Mouse (Mus musculus): ENCODE measurements around the gene Jmjd1c. TPM values are rescaled to one million over a fixed set of nuclear protein-coding genes. Genes with fewer than 3 reads are reported as not detected.

Gene Jmjd1c
- total RNA-seq, 1 experiment, result 93.0 TPM

DNA sequence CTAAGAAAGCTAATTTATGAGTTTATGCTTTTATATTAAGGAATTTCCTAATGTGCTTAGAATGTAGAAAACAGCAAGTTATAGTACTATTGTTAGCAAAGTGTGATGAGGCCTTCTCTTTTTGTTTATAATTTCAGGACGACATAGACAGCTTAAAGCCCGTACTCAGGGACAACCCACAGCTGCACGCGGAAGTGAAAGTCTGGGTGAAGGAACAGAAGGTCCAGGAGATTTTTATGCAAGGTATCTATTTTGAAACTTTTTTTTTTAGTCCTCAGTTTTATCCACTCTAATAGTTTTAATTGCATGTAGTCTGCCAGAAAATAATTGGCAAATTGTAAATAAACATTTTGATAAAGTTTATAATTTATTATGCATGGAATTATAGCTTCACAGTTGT, 119.2 kb downstream of the Jmjd1c start:
- Histone ChIP-seq H3K4me3 (ENCODE audit: insufficient read depth in 1 of 2, low read depth in 1 of 2, low read length in 2 of 2, poor library complexity in 1 of 2, severe bottlenecking in 1 of 2) (no peak overlapping the region), H3K4me1 (ENCODE audit: control insufficient read depth in 2 of 2, insufficient read depth in 2 of 2, low read length in 2 of 2, poor library complexity in 1 of 2) (peaks cover 0 to 7% of the 10 kb centered on the region in 2 experiments; a peak in 2 of 4 replicates), H3K9me3 (ENCODE audit: control insufficient read depth, insufficient read depth, low read depth, low read length) (no peaks in the 10 kb centered on the region), H3K36me3 (ENCODE audit: control insufficient read depth, insufficient read depth, low read length, poor library complexity, severe bottlenecking) (peaks cover 12% of the 10 kb centered on the region), H3K9ac (ENCODE audit: insufficient read depth, low read depth, low read length, poor library complexity, severe bottlenecking) (no peak overlapping the region), H3K27ac (ENCODE audit: insufficient read depth, low read depth, low read length, poor library complexity, severe bottlenecking) (no peak overlapping the region)
- no peak for DNase-seq (ENCODE audit: low read depth, low spot score)
- in situ Hi-C loops (cut with MboI; ENCODE audit: low sequenced_read_pairs in 2 of 2, unreplicated experiment in 2 of 2), result no loop called here
- TF ChIP-seq MAFK (IDR thresholded peaks at IDR 0.05; ENCODE audit: insufficient read depth, low read depth, low read length) (no peak), ZC3H11A (IDR thresholded peaks at IDR 0.05; ENCODE audit: borderline replicate concordance, low read depth, low read length) (no peak)

DNA sequence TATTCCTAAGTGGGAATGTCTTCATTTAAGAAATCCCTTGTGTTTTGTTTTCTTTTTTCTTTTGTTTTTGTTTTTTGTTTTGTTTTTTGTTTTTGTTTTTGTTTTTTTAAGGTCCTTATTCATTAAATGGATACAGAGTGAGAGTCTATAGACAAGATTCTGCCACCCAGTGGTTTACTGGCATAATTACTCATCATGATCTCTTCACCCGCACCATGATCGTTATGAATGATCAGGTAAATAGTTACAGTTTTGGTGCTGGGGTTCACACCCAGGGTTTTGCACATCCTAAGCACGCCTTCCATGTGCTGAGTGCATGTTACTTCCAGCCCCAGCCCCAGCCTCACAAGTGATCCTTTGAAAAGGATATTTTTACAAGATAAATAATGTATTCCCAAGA, 120.9 kb downstream of the Jmjd1c start:
- in situ Hi-C loops (cut with MboI; ENCODE audit: low sequenced_read_pairs in 2 of 2, unreplicated experiment in 2 of 2), result no loop called here
- H3K36me3 ChIP-seq (ENCODE audit: control insufficient read depth, insufficient read depth, low read length, poor library complexity, severe bottlenecking), result peaks cover 18% of the 10 kb centered on the region
- H3K4me1 ChIP-seq (ENCODE audit: control insufficient read depth in 2 of 2, insufficient read depth in 2 of 2, low read length in 2 of 2, poor library complexity in 1 of 2), result peaks cover 0 to 9% of the 10 kb centered on the region in 2 experiments; a peak in 2 of 4 replicates
- no peak for TF ChIP-seq ZNF384 (IDR thresholded peaks at IDR 0.05; ENCODE audit: low read depth, low read length)
- no peak for TF ChIP-seq HCFC1 (IDR thresholded peaks at IDR 0.05; ENCODE audit: borderline replicate concordance, insufficient read depth, low read length)
- TF ChIP-seq CHD2 (IDR thresholded peaks at IDR 0.05; ENCODE audit: low read depth, low read length), result no peak
- TF ChIP-seq ZC3H11A (IDR thresholded peaks at IDR 0.05; ENCODE audit: borderline replicate concordance, low read depth, low read length), result no peak
- TF ChIP-seq MAFK (IDR thresholded peaks at IDR 0.05; ENCODE audit: insufficient read depth, low read depth, low read length), result no peak
- H3K9me3 ChIP-seq (ENCODE audit: control insufficient read depth, insufficient read depth, low read depth, low read length), result no peaks in the 10 kb centered on the region
- H3K9ac ChIP-seq (ENCODE audit: insufficient read depth, low read depth, low read length, poor library complexity, severe bottlenecking), result no peak overlapping the region
- no peak overlapping the region for H3K27ac ChIP-seq (ENCODE audit: insufficient read depth, low read depth, low read length, poor library complexity, severe bottlenecking)
- H3K4me3 ChIP-seq (ENCODE audit: insufficient read depth in 1 of 2, low read depth in 1 of 2, low read length in 2 of 2, poor library complexity in 1 of 2, severe bottlenecking in 1 of 2), result no peak overlapping the region
- no peak for DNase-seq (ENCODE audit: low read depth, low spot score)

DNA sequence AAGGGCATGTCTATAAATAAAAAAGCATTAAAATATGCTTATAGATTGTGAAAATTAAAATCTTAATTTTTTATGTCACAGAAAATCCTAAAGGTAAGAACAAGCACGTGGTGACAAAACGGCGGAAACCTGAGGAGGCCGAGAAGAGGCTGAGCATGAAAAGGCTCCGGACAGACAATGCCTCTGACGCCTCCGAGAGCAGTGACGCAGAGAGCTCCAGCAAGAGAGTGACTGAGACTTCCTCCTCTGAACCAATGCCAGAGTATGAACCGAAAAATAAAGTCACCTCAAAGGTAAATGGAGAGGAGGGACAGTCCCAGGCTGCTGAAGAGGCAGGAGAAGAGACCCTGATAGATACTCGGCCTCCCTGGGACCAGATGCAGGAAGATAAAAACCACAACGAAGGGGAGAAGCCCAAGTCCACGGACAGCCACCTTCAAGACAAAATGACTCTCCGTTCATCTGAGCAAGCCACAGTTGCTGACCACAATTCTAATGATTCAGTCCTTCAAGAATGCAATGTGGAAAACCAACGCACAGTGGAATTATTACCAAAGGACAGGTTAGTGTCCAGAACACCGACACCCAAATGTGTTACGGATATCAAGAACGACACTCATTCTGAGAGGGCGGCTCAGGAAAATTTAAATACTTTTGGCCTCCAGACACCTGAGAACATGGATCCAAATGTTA, 123.1 kb downstream of the Jmjd1c start:
- Histone ChIP-seq H3K4me3 (ENCODE audit: insufficient read depth in 1 of 2, low read depth in 1 of 2, low read length in 2 of 2, poor library complexity in 1 of 2, severe bottlenecking in 1 of 2) (no peak overlapping the region), H3K36me3 (ENCODE audit: control insufficient read depth, insufficient read depth, low read length, poor library complexity, severe bottlenecking) (peaks cover 24% of the 10 kb centered on the region), H3K4me1 (ENCODE audit: control insufficient read depth in 2 of 2, insufficient read depth in 2 of 2, low read length in 2 of 2, poor library complexity in 1 of 2) (peaks cover 0 to 4% of the 10 kb centered on the region in 2 experiments; a peak in 2 of 4 replicates), H3K9me3 (ENCODE audit: control insufficient read depth, insufficient read depth, low read depth, low read length) (no peaks in the 10 kb centered on the region), H3K27ac (ENCODE audit: insufficient read depth, low read depth, low read length, poor library complexity, severe bottlenecking) (no peak overlapping the region), H3K9ac (ENCODE audit: insufficient read depth, low read depth, low read length, poor library complexity, severe bottlenecking) (no peak overlapping the region)
- DNase-seq (ENCODE audit: low read depth, low spot score), result no peak
- TF ChIP-seq CHD2 (IDR thresholded peaks at IDR 0.05; ENCODE audit: low read depth, low read length), result no peak
- in situ Hi-C loops (cut with MboI; ENCODE audit: low sequenced_read_pairs in 2 of 2, unreplicated experiment in 2 of 2), result no loop called here

DNA sequence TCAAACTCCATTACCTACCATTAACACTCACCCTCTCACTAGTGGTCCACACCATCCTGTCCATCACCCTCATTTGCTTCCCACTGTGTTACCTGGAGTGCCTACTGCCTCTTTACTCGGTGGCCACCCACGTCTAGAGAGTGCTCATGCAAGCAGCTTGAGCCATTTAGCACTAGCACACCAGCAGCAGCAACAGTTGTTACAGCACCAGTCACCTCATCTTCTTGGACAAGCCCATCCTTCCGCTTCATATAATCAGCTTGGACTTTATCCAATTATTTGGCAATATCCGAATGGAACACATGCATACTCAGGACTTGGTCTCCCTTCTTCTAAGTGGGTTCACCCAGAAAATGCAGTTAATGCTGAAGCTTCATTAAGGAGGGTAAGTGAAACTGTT, 124.3 kb downstream of the Jmjd1c start:
- Histone ChIP-seq H3K9ac (ENCODE audit: insufficient read depth, low read depth, low read length, poor library complexity, severe bottlenecking) (no peak overlapping the region), H3K36me3 (ENCODE audit: control insufficient read depth, insufficient read depth, low read length, poor library complexity, severe bottlenecking) (peaks cover 30% of the 10 kb centered on the region), H3K4me1 (ENCODE audit: control insufficient read depth in 2 of 2, insufficient read depth in 2 of 2, low read length in 2 of 2, poor library complexity in 1 of 2) (peaks cover 0 to 3% of the 10 kb centered on the region in 2 experiments; a peak in 1 of 4 replicates), H3K4me3 (ENCODE audit: insufficient read depth in 1 of 2, low read depth in 1 of 2, low read length in 2 of 2, poor library complexity in 1 of 2, severe bottlenecking in 1 of 2) (no peak overlapping the region), H3K27ac (ENCODE audit: insufficient read depth, low read depth, low read length, poor library complexity, severe bottlenecking) (no peak overlapping the region), H3K9me3 (ENCODE audit: control insufficient read depth, insufficient read depth, low read depth, low read length) (no peaks in the 10 kb centered on the region)
- in situ Hi-C loops (cut with MboI; ENCODE audit: low sequenced_read_pairs in 2 of 2, unreplicated experiment in 2 of 2), result no loop called here
- TF ChIP-seq ZC3H11A (IDR thresholded peaks at IDR 0.05; ENCODE audit: borderline replicate concordance, low read depth, low read length) (no peak), ZNF384 (IDR thresholded peaks at IDR 0.05; ENCODE audit: low read depth, low read length) (no peak), MAFK (IDR thresholded peaks at IDR 0.05; ENCODE audit: insufficient read depth, low read depth, low read length) (no peak), HCFC1 (IDR thresholded peaks at IDR 0.05; ENCODE audit: borderline replicate concordance, insufficient read depth, low read length) (no peak), CHD2 (IDR thresholded peaks at IDR 0.05; ENCODE audit: low read depth, low read length) (no peak)
- no peak for DNase-seq (ENCODE audit: low read depth, low spot score)

DNA sequence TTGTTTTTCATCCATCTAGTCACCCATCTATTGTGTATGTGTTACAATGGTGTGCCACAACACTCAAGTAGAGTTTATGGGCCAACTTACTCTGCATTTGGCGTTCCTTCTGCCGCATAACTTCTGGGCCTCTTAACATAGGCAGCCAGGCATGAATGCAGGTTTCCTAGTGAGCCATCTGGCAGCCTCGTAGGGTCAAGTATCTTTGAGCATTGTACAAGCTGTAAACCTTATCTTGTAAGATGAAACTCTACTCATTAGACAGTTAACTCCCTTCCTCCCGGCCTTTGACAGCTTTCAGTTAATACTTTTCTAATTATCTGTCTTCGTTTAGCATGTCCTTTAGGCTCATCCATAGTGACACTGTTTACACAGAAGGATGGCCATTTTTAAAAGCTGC, 125.4 kb downstream of the Jmjd1c start:
- Histone ChIP-seq H3K27ac (ENCODE audit: insufficient read depth, low read depth, low read length, poor library complexity, severe bottlenecking) (no peak overlapping the region), H3K4me1 (ENCODE audit: control insufficient read depth in 2 of 2, insufficient read depth in 2 of 2, low read length in 2 of 2, poor library complexity in 1 of 2) (peaks cover 0 to 3% of the 10 kb centered on the region in 2 experiments; a peak in 1 of 4 replicates), H3K9me3 (ENCODE audit: control insufficient read depth, insufficient read depth, low read depth, low read length) (no peaks in the 10 kb centered on the region), H3K9ac (ENCODE audit: insufficient read depth, low read depth, low read length, poor library complexity, severe bottlenecking) (0 out of 2 replicates have a peak overlapping the region, but pooled peaks have one; percentile 21), H3K4me3 (ENCODE audit: insufficient read depth in 1 of 2, low read depth in 1 of 2, low read length in 2 of 2, poor library complexity in 1 of 2, severe bottlenecking in 1 of 2) (no peak overlapping the region), H3K36me3 (ENCODE audit: control insufficient read depth, insufficient read depth, low read length, poor library complexity, severe bottlenecking) (peaks cover 39% of the 10 kb centered on the region)
- DNase-seq (ENCODE audit: low read depth, low spot score), result no peak
- no peak for TF ChIP-seq MAFK (IDR thresholded peaks at IDR 0.05; ENCODE audit: insufficient read depth, low read depth, low read length)
- no peak for TF ChIP-seq ZNF384 (IDR thresholded peaks at IDR 0.05; ENCODE audit: low read depth, low read length)
- no peak for TF ChIP-seq CHD2 (IDR thresholded peaks at IDR 0.05; ENCODE audit: low read depth, low read length)
- TF ChIP-seq HCFC1 (IDR thresholded peaks at IDR 0.05; ENCODE audit: borderline replicate concordance, insufficient read depth, low read length), result no peak
- no peak for TF ChIP-seq ZC3H11A (IDR thresholded peaks at IDR 0.05; ENCODE audit: borderline replicate concordance, low read depth, low read length)
- in situ Hi-C loops (cut with MboI; ENCODE audit: low sequenced_read_pairs in 2 of 2, unreplicated experiment in 2 of 2), result no loop called here
